Mouse (Mus musculus) layer of hippocampus, adult 8-10 months (tissue): ENCODE results near the gene Timp1. TPM values are rescaled to one million over a fixed set of nuclear protein-coding genes. Genes with fewer than 3 reads are reported as not detected.

Experiments
- DNase-seq, 2 experiments: peaks; one replicate each; pipeline ENCODE4 v3.0.0; 2022; ENCODE audit warnings: low spot score in 2 of 2
- total RNA-seq, 4 experiments: library from RNA; stranded (reverse); gene quantifications; 2 replicates each; pipeline ENCODE4 v1.2.4; 2022

Gene Timp1
- total RNA-seq = 1 to 10 TPM in 2 of 4 experiments, under 1 TPM in 1, not detected in 1; 0.55 to 3.2 (median 1.7) TPM

- DNase-seq = no peak
Measured at GRCm38 (mm10) chrX:20869962-20870513, at the start of gene Timp1. Timp1 (plus strand) TSS chrX:20870166.

- DNase-seq = peak; percentile 71 to 79
Measured at GRCm38 (mm10) chrX:20828934-20829333, 41.0 kb upstream of the Timp1 start.

GRCm38 (mm10) chrX:20847232-20847631, 22.7 kb upstream of the Timp1 start:
- DNase-seq = no peak

- DNase-seq = no peak
Measured at GRCm38 (mm10) chrX:20847816-20848215, 22.1 kb upstream of the Timp1 start.

GRCm38 (mm10) chrX:20848256-20848984, 21.5 kb upstream of the Timp1 start:
- DNase-seq = peak; percentile 91 to 95

GRCm38 (mm10) chrX:20853794-20854193, 16.2 kb upstream of the Timp1 start:
- DNase-seq = no peak

- DNase-seq = no peak
Measured at GRCm38 (mm10) chrX:20861453-20862104, 8.4 kb upstream of the Timp1 start.

GRCm38 (mm10) chrX:20862105-20863065, 7.6 kb upstream of the Timp1 start:
- no peak for DNase-seq

- no peak for DNase-seq
Measured at GRCm38 (mm10) chrX:20863161-20864101, 6.5 kb upstream of the Timp1 start.

GRCm38 (mm10) chrX:20868091-20868490, 1.9 kb upstream of the Timp1 start:
- DNase-seq = no peak

GRCm38 (mm10) chrX:20869203-20869602, 763 bp upstream of the Timp1 start:
- no peak for DNase-seq

- DNase-seq = no peak
Measured at GRCm38 (mm10) chrX:20872928-20873500, 3.0 kb downstream of the Timp1 start.

GRCm38 (mm10) chrX:20875241-20875640, 5.3 kb downstream of the Timp1 start:
- DNase-seq = no peak

GRCm38 (mm10) chrX:20910074-20910473, 40.1 kb downstream of the Timp1 start:
- no peak for DNase-seq

- DNase-seq = no peak
Measured at GRCm38 (mm10) chrX:20913726-20914125, 43.8 kb downstream of the Timp1 start.

- DNase-seq = peak; percentile 27 to 42
Measured at GRCm38 (mm10) chrX:20915075-20915474, 45.1 kb downstream of the Timp1 start.

GRCm38 (mm10) chrX:20920249-20920843, 50.4 kb downstream of the Timp1 start:
- no peak for DNase-seq

GRCm38 (mm10) chrX:20920844-20921364, 50.9 kb downstream of the Timp1 start, which contains the start of gene Syn1:
Syn1 (minus strand) TSS chrX:20921004.
- DNase-seq = peak; percentile 83 to 84

GRCm38 (mm10) chrX:20921366-20921765, 51.4 kb downstream of the Timp1 start:
- DNase-seq = no peak
